Mouse (Mus musculus): ENCODE measurements at regions not wholly inside any gene's neighbourhood (a gene's known extent, or its start where the extent isn't known, plus 50 kb on each side); places are given as distances from the start of the nearest gene placed in this dataset.

DNA sequence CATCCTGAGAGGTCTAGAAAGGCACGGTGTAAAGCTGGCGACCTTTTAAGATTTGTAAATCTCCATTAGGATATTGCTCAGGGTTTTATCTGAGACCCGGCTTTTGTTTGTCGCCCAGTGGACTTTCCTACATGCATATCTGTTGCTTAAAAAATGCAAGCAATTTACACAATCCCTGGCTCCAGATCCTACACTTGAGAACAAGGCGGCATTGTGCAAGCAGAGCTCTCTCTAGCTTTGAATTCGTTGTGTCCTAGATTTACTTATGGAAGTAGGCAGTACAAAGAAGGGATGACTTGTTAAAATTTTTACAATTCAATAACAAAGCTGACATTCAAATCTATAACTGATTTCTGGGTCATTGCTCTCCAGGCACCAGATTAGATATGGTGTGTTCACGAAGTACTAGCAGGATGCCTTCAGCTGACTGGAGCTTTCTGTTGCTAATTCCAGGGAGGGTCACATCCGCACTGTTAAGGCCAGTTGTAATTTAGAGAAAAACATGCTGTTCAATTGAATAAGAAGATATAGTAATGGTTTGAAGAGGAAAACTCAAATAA, 62.2 kb upstream of the Teddm2 start:
- no peak for ATAC-seq (replicated peaks; ENCODE audit: low read depth, poor library complexity, severe bottlenecking)

DNA sequence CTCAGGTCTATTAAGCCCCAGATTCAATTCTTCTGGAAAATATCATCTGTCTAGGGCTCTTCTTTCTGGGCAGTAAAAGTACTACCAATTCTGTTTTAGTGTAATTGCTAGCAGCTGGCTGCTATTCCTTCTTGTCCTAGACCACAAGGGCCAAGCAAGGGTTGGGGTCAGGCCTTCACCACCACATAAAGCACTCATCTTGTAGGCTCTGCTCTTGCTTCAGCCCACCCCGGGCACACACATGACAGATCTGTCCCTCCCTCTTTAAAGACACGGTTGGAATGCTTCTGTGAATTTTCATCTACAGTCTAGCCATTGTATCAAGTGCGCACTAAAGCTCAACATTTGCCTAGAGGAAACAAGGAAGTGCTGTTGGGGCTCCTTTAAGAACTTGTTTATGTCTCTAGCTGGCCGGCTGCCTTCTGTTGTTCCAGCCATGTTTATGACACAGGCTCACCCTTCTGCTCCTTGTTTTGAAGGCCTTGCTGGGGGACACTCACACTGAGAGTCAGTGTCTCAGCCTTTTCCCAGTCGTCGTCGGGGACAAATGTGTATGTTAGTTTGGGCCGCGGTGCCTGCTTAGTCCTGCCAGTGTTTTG, 63.8 kb upstream of the Teddm2 start:
- no peak for ATAC-seq (replicated peaks; ENCODE audit: low read depth, poor library complexity, severe bottlenecking)

- no peak for ATAC-seq (replicated peaks; ENCODE audit: low read depth, poor library complexity, severe bottlenecking)
These were observed 69.4 kb upstream of the Teddm2 start for GRCm38 (mm10) chr1:153969401-153969800.

DNA sequence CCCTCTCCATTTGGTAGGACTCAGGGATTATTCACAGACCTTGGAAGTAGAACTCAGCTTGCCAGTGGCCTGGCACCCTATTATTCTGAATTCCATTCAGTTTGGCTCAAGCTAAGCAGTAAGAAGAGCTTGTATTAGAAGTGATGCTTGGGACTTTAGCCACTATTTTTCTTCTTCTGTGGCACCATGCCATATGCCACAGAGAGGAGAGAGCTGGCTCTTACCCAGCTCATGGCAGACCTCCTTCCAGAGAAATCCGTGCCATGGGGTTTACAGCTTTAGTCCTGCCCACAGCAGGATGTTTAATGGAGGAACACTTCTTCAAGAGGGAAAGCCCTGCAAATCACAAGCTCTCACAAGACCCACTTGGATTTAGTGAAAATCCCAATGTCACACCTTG, 74.3 kb upstream of the Teddm2 start:
- no peak for ATAC-seq (replicated peaks; ENCODE audit: low read depth, poor library complexity, severe bottlenecking)

- ATAC-seq (replicated peaks; ENCODE audit: low read depth, poor library complexity, severe bottlenecking) = no peak
These were observed 78.1 kb upstream of the Teddm2 start for GRCm38 (mm10) chr1:153977963-153978726.

- ATAC-seq (replicated peaks; ENCODE audit: low read depth, poor library complexity, severe bottlenecking) = peak; percentile 97
These were observed 80.9 kb upstream of the Teddm2 start for GRCm38 (mm10) chr1:153980886-153981285.

DNA sequence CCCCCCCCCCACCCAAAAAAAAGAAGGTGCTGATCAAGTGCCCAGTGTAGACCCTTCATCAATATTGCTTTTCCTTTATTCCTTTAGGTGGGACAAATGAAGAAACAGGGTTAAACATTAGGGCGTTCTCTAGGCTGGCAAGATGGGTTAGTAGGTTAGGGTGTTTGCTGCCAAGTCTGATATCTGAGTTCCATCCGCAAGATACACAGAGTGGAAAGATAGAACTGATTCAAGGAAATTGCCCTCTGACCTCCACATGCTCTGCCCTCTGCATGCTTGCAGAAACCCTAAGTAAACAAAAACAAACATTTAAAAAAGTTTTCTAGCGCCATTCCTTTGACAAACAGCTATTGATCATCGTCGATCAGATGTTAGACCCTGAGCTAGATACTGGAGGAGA, 85.6 kb upstream of the Teddm2 start:
- ATAC-seq (replicated peaks; ENCODE audit: low read depth, poor library complexity, severe bottlenecking) = no peak

- ATAC-seq (replicated peaks; ENCODE audit: low read depth, poor library complexity, severe bottlenecking) = no peak
These were observed 86.6 kb upstream of the Teddm2 start for GRCm38 (mm10) chr1:153986632-153987031.

DNA sequence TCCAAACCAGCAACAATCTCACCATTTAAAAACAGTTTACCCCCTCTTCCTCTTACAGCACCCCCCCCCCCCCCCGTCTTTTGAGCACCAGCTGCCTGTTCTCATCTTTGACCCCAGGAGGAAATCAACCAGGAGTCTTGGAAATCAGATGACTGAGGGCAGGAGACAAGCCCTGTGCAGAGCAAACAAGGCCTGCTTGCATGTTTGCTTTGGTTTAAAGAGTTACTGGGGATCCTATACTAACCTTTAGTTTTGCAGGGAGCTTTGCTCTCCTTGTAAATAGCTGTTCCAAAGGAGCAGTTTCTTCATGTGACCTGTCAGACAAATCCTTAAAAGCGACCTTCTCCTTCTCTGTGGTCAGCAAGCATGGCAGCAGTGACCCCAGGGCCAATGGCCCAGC, 88.3 kb upstream of the Teddm2 start:
- no peak for ATAC-seq (replicated peaks; ENCODE audit: low read depth, poor library complexity, severe bottlenecking)

DNA sequence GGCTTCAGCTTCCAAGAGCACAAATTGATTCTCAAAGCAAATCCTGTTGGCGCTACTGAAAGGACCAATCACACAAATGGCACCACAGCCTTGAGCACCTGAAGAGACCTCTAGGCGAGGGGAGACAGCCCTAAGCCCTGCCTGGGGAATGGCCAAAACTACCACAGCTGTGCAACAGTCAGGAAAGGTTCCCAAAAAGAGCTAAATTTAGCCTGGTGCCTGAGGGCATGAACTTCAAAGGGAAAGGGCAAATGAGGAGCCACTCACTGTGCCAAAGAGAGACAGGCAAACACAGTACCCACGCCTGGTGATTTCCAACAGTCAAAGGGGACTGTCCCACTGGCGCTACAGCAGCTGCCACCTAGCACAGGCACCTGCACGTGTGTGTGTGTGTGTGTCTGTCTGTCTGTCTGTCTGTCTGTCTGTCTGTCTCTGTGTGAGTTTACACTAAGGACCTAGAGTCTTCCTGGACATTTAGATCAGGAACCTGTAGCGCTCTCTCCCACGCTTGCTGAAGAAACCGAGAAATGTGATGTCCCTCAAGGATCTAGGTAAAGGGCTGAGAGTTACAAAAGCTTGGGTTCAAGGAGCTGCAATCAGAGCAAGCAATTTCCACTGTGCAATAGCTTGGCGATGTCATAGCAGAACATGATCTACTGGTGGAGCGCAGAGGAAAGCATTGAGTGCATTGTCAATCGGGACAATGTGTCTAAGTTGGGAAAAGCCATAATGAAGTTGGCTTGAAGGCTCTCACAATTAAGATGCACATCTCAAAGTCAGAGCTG, 90.8 kb upstream of the Teddm2 start:
- no peak for ATAC-seq (replicated peaks; ENCODE audit: low read depth, poor library complexity, severe bottlenecking)

DNA sequence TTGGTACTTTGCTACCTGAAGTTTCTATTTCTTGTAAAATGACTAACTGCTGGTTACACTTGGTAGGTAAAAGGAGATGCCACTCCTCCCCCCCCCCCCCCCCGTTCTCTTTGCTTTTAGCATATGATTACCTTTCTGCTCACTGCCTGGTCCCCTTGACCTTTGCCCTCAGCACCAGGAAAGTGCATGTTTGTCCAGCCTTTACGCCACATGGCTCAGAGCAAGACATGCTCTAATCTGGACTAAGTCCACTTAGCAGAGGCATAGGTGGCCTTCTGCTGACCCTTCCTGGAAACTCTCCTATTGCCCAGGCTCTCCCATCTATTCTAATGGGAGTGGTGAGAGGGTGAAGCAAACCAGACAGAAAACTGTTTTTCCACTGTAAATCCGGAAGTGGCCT, 92.4 kb upstream of the Teddm2 start:
- no peak for ATAC-seq (replicated peaks; ENCODE audit: low read depth, poor library complexity, severe bottlenecking)

DNA sequence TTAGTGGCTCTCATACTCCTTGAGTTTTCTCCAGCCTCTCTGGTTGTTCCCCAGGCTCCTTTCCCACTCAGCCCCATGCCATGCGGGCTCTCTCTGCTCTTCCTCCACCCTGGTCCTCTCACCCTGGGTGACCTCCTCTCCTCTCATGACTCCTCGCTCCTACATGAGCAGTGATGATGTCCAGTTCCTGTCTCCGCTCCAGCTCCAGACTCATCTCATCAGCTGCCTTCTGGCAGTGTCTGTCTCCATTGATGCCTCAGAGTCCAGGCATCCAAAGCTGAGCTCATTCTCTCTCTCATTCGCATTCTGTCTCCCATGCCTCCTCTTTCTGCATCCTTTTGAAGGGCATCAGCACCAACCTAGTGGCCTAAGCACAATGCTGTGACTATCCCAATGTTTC, 94.8 kb upstream of the Teddm2 start:
- ATAC-seq (replicated peaks; ENCODE audit: low read depth, poor library complexity, severe bottlenecking) = no peak

DNA sequence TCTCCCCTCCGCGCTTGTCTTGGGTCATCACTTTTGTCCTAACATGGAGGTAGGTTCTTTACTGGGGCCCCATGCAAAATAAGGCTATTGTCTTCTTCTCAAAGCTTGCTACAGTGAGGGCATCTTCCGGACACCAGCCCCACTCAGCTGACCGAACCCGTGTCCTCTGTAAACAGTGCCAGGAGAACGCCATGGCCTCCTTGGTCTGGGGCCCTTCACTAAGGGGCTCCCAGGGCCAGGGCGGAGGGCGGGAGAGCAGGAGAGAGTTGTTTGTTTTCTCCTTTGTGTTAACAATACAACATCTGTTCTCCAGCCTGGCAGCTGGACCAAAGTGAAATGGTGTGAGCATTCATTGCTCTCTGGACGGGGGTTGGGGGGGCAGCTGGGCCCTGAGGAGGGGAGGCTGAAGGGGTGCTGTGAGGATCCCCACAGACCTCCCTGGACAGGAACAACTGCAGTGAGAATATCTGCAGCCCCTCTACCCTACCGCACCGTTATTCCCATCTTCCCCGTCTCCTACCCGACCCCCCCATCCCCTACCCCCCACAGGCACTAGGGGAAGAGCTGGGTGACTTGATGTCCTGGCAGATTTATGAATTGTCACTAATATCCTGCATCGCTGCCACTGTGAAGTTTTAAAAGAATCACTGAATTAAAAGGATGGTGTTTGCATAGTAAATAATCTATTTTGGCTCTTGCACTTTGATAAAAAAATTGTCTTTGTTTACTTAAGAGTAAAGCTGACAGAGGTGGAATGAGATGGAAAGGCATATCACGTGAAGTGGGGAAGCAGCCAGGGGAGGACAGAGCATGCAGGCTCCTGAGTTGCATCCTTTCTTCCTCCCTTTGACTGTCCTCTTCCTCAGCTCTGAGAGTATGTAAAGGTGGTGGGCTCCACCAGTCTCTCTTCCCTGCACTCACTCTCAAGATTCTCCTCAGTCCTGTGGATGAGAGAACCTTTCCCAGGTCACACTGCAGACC, 97.5 kb upstream of the Teddm2 start:
- no peak for ATAC-seq (replicated peaks; ENCODE audit: low read depth, poor library complexity, severe bottlenecking)

DNA sequence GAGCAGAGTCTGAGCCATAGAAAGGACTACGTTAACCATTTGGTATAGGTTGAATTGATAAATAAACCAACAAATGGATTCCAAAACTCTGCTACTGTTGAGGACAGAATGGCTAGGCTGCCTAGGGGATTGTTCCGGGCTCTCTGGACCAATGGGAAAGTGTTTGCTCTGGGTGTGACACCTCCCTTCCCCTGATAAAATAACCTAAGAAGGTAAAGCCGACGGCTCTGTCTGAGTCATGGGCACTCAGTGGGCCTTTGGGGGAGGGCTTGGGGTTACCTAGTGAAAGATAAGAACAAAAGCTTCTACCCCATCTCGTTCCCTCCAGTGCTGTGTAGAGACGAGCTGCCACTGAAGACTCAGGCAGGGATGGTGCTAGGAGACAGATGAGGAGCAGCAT, 99.7 kb upstream of the Teddm2 start:
- ATAC-seq (replicated peaks; ENCODE audit: low read depth, poor library complexity, severe bottlenecking) = no peak

GRCm38 (mm10) chr1:154003669-154004068, 103.6 kb upstream of the Teddm2 start:
- peak; percentile 57 for ATAC-seq (replicated peaks; ENCODE audit: low read depth, poor library complexity, severe bottlenecking)

DNA sequence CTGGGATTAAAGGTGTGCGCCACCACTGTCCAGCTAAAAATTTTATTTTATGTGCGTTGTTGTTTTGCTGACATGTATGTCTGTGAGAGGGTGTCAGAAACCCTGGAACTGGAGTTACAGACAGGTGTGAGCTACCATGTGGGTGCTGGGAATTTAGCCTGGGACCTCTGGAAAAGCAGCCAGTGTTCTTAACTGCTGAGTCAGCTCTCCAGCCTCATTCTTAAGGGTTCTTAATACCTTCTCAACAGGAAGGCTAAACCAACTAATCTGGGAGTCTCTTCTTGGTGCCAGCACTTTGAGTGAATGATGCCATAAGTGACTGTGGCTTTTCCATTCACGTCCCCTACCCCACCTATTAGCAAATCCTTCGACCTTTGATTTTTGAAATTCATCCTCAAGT, 104.6 kb upstream of the Teddm2 start:
- ATAC-seq (replicated peaks; ENCODE audit: low read depth, poor library complexity, severe bottlenecking) = no peak

GRCm38 (mm10) chr1:154006055-154006454, 106.0 kb upstream of the Teddm2 start:
- peak; percentile 67 for ATAC-seq (replicated peaks; ENCODE audit: low read depth, poor library complexity, severe bottlenecking)

DNA sequence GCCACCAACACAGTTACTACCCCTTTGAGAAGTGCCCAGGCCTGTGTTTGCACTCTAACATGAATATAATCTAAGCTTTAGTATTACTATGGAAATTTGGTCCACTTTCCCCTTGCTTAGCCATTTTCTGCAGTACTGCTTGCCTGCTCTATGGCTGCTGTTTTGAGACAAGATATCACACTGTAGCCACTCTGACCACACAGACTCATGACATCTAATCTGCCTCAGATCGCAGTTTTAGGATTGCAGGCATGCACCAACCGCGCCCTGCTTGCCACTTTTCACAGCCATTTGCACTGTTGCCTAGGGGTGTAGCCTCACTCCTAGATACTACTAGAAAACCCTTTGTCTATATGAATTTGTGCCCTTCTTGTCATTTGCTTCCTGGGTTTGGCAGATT, 107.4 kb upstream of the Teddm2 start:
- ATAC-seq (replicated peaks; ENCODE audit: low read depth, poor library complexity, severe bottlenecking) = peak; percentile 39; the same call in 1 of the 2 replicates

- peak; percentile 29 for ATAC-seq (replicated peaks; ENCODE audit: low read depth, poor library complexity, severe bottlenecking)
These were observed 108.7 kb upstream of the Teddm2 start for GRCm38 (mm10) chr1:154008593-154009310.

All from common myeloid progenitor, adult 5-6 weeks (primary cell).